Mouse (Mus musculus): ENCODE results near the gene Notum. TPM values are rescaled to one million over a fixed set of nuclear protein-coding genes. Genes with fewer than 3 reads are reported as not detected.

Notum gene
- polyA plus RNA-seq, 1 experiment = 0.19 TPM

GRCm38 (mm10) chr11:120618619-120619535, 42.1 kb downstream of the Notum start:
- H3K79me2 ChIP-seq (ENCODE audit: control insufficient read depth, insufficient read depth) = peaks cover 34% of the 10 kb centered on the region
- peaks cover 22% of the 10 kb centered on the region for H3K36me3 ChIP-seq (ENCODE audit: control insufficient read depth, insufficient read depth)
- H3K27me3 ChIP-seq (ENCODE audit: control insufficient read depth, insufficient read depth, insufficient read length) = no peaks in the 10 kb centered on the region
- H3K4me2 ChIP-seq (ENCODE audit: low read depth) = no peak overlapping the region
- H3ac ChIP-seq (ENCODE audit: control insufficient read depth, insufficient read length) = no peak overlapping the region
- no peak for TF ChIP-seq TCF12 (IDR thresholded peaks at IDR 0.05; ENCODE audit: insufficient read depth, poor library complexity, severe bottlenecking)
- TF ChIP-seq REST (IDR thresholded peaks at IDR 0.05; ENCODE audit: insufficient read depth, insufficient read length) = no peak
- no peak for TF ChIP-seq SRF (IDR thresholded peaks at IDR 0.05; ENCODE audit: control insufficient read depth, insufficient read length, low read depth)
- no peak for TF ChIP-seq POLR2A (IDR thresholded peaks at IDR 0.05; ENCODE audit: insufficient read length, low read depth)
- TF ChIP-seq CEBPB (IDR thresholded peaks at IDR 0.05; ENCODE audit: insufficient read depth, poor library complexity, severe bottlenecking) = no peak
- no peak for TF ChIP-seq TCF3 (IDR thresholded peaks at IDR 0.05; ENCODE audit: insufficient read length, low read depth)
- TF ChIP-seq POLR2AphosphoS2 (IDR thresholded peaks at IDR 0.05; ENCODE audit: insufficient read length, low read depth) = no peak
- no peak for TF ChIP-seq E2F4 (IDR thresholded peaks at IDR 0.05; ENCODE audit: insufficient read depth)
- TF ChIP-seq USF1 (IDR thresholded peaks at IDR 0.05; ENCODE audit: low read depth) = no peak
- TF ChIP-seq MYOD1 (IDR thresholded peaks at IDR 0.05; ENCODE audit: control insufficient read depth in 1 of 3, insufficient read length in 2 of 3, low read depth in 2 of 3) = no peak
- no peak for TF ChIP-seq MYOG (IDR thresholded peaks at IDR 0.05; ENCODE audit: control insufficient read depth in 1 of 3, insufficient read depth in 1 of 3, insufficient read length in 2 of 3, low read depth in 2 of 3)
- TF ChIP-seq MAX (IDR thresholded peaks at IDR 0.05; ENCODE audit: low read depth) = no peak
- H3K4me3 ChIP-seq = no peak overlapping the region

- peaks cover 34% of the 10 kb centered on the region for H3K79me2 ChIP-seq (ENCODE audit: control insufficient read depth, insufficient read depth)
- H3ac ChIP-seq (ENCODE audit: control insufficient read depth, insufficient read length) = peak within 1 kb of the TSS; percentile 13
- H3K4me3 ChIP-seq = peak within 1 kb of the TSS; percentile 65
- no peaks in the 10 kb centered on the region for H3K27me3 ChIP-seq (ENCODE audit: control insufficient read depth, insufficient read depth, insufficient read length)
- H3K4me2 ChIP-seq (ENCODE audit: low read depth) = peak within 1 kb of the TSS; percentile 82
- peak; percentile 99 for TF ChIP-seq POLR2AphosphoS2 (IDR thresholded peaks at IDR 0.05; ENCODE audit: insufficient read length, low read depth)
- no peak for TF ChIP-seq CEBPB (IDR thresholded peaks at IDR 0.05; ENCODE audit: insufficient read depth, poor library complexity, severe bottlenecking)
- no peak for TF ChIP-seq TCF3 (IDR thresholded peaks at IDR 0.05; ENCODE audit: insufficient read length, low read depth)
- TF ChIP-seq POLR2A (IDR thresholded peaks at IDR 0.05; ENCODE audit: insufficient read length, low read depth) = peak; percentile 94
- TF ChIP-seq E2F4 (IDR thresholded peaks at IDR 0.05; ENCODE audit: insufficient read depth) = peak; percentile 26
- peak in 1 of 3 experiments; percentile 20 for TF ChIP-seq MYOG (IDR thresholded peaks at IDR 0.05; ENCODE audit: control insufficient read depth in 1 of 3, insufficient read depth in 1 of 3, insufficient read length in 2 of 3, low read depth in 2 of 3)
- no peak for TF ChIP-seq TCF12 (IDR thresholded peaks at IDR 0.05; ENCODE audit: insufficient read depth, poor library complexity, severe bottlenecking)
- no peak for TF ChIP-seq USF1 (IDR thresholded peaks at IDR 0.05; ENCODE audit: low read depth)
- TF ChIP-seq REST (IDR thresholded peaks at IDR 0.05; ENCODE audit: insufficient read depth, insufficient read length) = no peak
- peak; percentile 35 for TF ChIP-seq SRF (IDR thresholded peaks at IDR 0.05; ENCODE audit: control insufficient read depth, insufficient read length, low read depth)
- no peak for TF ChIP-seq MAX (IDR thresholded peaks at IDR 0.05; ENCODE audit: low read depth)
- peak in 1 of 3 experiments; percentile 1 for TF ChIP-seq MYOD1 (IDR thresholded peaks at IDR 0.05; ENCODE audit: control insufficient read depth in 1 of 3, insufficient read length in 2 of 3, low read depth in 2 of 3)
- H3K36me3 ChIP-seq (ENCODE audit: control insufficient read depth, insufficient read depth) = peaks cover 26% of the 10 kb centered on the region
Observed at GRCm38 (mm10) chr11:120617519-120618112, 43.4 kb downstream of the Notum start, which contains the start of gene Pcyt2. Gene Pcyt2, minus strand, starts transcription at chr11:120617936.

- Histone ChIP-seq H3K4me3 (peak overlapping the region; percentile 65), H3K4me2 (ENCODE audit: low read depth) (peak overlapping the region; percentile 82), H3K36me3 (ENCODE audit: control insufficient read depth, insufficient read depth) (peaks cover 26% of the 10 kb centered on the region), H3K79me2 (ENCODE audit: control insufficient read depth, insufficient read depth) (peaks cover 34% of the 10 kb centered on the region), H3ac (ENCODE audit: control insufficient read depth, insufficient read length) (peak overlapping the region; percentile 13), H3K27me3 (ENCODE audit: control insufficient read depth, insufficient read depth, insufficient read length) (no peaks in the 10 kb centered on the region)
- TF ChIP-seq POLR2A (IDR thresholded peaks at IDR 0.05; ENCODE audit: insufficient read length, low read depth) = no peak
Observed at GRCm38 (mm10) chr11:120616617-120617294, 44.2 kb downstream of the Notum start.

GRCm38 (mm10) chr11:120615606-120616203, 45.3 kb downstream of the Notum start:
- Histone ChIP-seq H3K4me2 (ENCODE audit: low read depth) (peak overlapping the region; percentile 82), H3ac (ENCODE audit: control insufficient read depth, insufficient read length) (no peak overlapping the region), H3K4me3 (peak overlapping the region; percentile 65), H3K79me2 (ENCODE audit: control insufficient read depth, insufficient read depth) (peaks cover 34% of the 10 kb centered on the region), H3K27me3 (ENCODE audit: control insufficient read depth, insufficient read depth, insufficient read length) (no peaks in the 10 kb centered on the region), H3K36me3 (ENCODE audit: control insufficient read depth, insufficient read depth) (peaks cover 29% of the 10 kb centered on the region)
- TF ChIP-seq POLR2AphosphoS2 (IDR thresholded peaks at IDR 0.05; ENCODE audit: insufficient read length, low read depth) (no peak), MAX (IDR thresholded peaks at IDR 0.05; ENCODE audit: low read depth) (no peak), MYOG (IDR thresholded peaks at IDR 0.05; ENCODE audit: control insufficient read depth in 1 of 3, insufficient read depth in 1 of 3, insufficient read length in 2 of 3, low read depth in 2 of 3) (peak in 1 of 3 experiments; percentile 26), CEBPB (IDR thresholded peaks at IDR 0.05; ENCODE audit: insufficient read depth, poor library complexity, severe bottlenecking) (no peak)

Data from myocyte (in vitro differentiated cells).